Mouse (Mus musculus): Measurements from ENCODE around the gene Atg10. TPM values are rescaled to one million over a fixed set of nuclear protein-coding genes. Genes with fewer than 3 reads are reported as not detected.

Gene Atg10
- polyA plus RNA-seq, 1 experiment from 2014 or later = 21.5 TPM

GRCm38 (mm10) chr13:91212958-91213357 is 10.8 kb downstream of the Atg10 start:
- H3K4me3 ChIP-seq = no peak overlapping the region
- no peak overlapping the region for H3K4me2 ChIP-seq
- peaks cover 12% of the 10 kb centered on the region for H3K36me3 ChIP-seq
- no peaks in the 10 kb centered on the region for H3K9me3 ChIP-seq
- H3K27ac ChIP-seq (replicated peaks) = no peak overlapping the region
- no peak overlapping the region for H3K9ac ChIP-seq
- H3K4me1 ChIP-seq (replicated peaks) = no peaks in the 10 kb centered on the region
- 87% methylated on average over 8 of the region's 8 CpGs for WGBS
- no peak for ATAC-seq (ENCODE audit: low read depth)
- no peaks in the 10 kb centered on the region for H3K27me3 ChIP-seq

DNA sequence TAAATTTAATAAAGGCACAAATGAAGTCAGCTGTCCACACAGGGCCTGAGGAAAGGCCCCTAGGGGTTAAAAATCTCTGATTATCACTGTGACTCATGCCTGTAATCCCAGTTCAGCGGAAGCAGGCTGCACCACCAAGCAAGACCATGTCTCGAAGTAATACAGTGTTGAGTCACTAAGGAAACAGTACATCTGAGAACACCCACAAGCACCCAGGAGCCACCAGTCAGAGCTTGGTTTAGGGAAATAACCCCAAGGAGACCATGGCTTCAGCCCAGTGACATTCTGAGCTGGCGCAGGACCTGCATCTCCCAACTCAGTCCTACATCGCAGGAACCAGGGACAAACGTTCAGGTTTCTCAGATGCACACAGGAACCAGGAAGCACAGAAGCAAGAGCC is 17.5 kb downstream of the Atg10 start:
- no peaks in the 10 kb centered on the region for H3K9me3 ChIP-seq
- H3K4me1 ChIP-seq (replicated peaks) = no peaks in the 10 kb centered on the region
- 82% methylated on average over 5 of the region's 5 CpGs for WGBS
- no peak overlapping the region for H3K4me3 ChIP-seq
- H3K4me2 ChIP-seq = no peak overlapping the region
- ATAC-seq (ENCODE audit: low read depth) = no peak
- H3K36me3 ChIP-seq = peaks cover 6% of the 10 kb centered on the region
- H3K27ac ChIP-seq (replicated peaks) = no peak overlapping the region
- H3K27me3 ChIP-seq = no peaks in the 10 kb centered on the region
- H3K9ac ChIP-seq = no peak overlapping the region

DNA sequence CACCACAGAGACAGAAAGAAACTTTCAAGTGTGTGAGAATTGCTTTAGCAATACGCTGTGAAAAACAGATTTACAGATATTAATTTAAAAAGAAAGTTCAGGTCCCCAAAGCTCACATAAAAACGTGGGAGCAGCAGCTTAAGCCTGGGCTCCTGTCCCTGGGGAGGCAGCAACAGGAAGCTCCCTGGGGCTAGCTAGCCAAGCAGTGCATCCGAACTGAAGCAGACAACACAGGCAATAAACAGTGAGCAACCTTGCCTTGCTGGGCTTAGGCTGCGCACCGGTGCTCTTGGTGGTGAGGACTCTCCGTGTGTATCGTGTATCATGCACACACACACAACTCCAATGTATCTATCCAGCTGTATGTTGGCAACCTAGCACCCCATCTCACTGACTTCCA is 21.2 kb downstream of the Atg10 start:
- Histone ChIP-seq H3K4me1 (replicated peaks) (no peaks in the 10 kb centered on the region), H3K4me2 (no peak overlapping the region)
- no peak for ATAC-seq (ENCODE audit: low read depth)

DNA sequence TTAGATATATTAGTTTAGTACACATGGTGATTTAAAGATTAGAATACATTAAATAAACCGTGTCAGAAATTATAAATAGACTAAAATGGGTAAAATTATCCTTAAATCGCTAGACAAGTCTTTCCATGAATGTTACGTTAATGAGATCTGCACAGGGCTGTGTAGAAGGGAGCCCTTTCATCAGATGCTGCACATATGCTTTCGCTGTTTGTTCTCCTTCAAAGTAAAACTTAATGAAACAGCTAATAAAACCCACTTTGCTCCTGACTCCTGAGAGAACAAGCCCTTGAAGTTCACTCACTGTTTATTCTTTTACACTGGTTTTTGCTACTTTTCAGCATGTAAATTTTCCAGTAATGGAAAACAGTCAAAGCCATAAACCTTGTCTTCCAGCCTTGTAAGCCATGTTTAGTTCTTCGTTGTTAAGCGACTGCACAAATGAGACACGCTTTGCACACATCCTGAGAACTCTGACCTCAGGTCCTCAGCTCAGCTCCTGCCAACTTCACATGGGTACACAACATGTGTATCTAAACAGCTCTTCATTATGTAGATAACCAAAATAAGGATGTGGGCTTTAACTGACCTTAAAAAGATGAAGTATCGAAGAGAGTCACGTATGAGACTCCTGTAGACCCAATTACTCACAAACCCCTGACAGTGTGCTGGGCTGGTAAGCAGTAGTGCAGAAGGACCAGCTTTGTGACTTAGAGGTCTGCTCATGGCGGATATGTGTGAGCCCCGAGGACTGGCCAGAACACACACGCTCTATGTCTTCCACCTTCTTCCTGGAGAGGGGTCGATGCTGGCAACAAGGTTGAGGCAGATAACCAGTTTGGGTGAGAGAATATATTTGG is 36.2 kb downstream of the Atg10 start:
- Histone ChIP-seq H3K9me3 (no peaks in the 10 kb centered on the region), H3K4me3 (no peak overlapping the region), H3K4me1 (replicated peaks) (no peaks in the 10 kb centered on the region), H3K36me3 (no peaks in the 10 kb centered on the region), H3K4me2 (no peak overlapping the region), H3K27ac (replicated peaks) (no peak overlapping the region), H3K27me3 (no peaks in the 10 kb centered on the region), H3K9ac (no peak overlapping the region)
- ATAC-seq (ENCODE audit: low read depth) = no peak
- 90% methylated on average over 13 of the region's 13 CpGs for WGBS

More for the DNA sequence above, 21.2 kb downstream of the Atg10 start:
- H3K36me3 ChIP-seq = peaks cover 4% of the 10 kb centered on the region; the same call in 1 of the 2 replicates
- no peaks in the 10 kb centered on the region for H3K9me3 ChIP-seq
- no peak overlapping the region for H3K27ac ChIP-seq (replicated peaks)
- H3K9ac ChIP-seq = no peak overlapping the region
- no peak overlapping the region for H3K4me3 ChIP-seq
- H3K27me3 ChIP-seq = no peaks in the 10 kb centered on the region
- 71% methylated on average over 7 of the region's 7 CpGs for WGBS

DNA sequence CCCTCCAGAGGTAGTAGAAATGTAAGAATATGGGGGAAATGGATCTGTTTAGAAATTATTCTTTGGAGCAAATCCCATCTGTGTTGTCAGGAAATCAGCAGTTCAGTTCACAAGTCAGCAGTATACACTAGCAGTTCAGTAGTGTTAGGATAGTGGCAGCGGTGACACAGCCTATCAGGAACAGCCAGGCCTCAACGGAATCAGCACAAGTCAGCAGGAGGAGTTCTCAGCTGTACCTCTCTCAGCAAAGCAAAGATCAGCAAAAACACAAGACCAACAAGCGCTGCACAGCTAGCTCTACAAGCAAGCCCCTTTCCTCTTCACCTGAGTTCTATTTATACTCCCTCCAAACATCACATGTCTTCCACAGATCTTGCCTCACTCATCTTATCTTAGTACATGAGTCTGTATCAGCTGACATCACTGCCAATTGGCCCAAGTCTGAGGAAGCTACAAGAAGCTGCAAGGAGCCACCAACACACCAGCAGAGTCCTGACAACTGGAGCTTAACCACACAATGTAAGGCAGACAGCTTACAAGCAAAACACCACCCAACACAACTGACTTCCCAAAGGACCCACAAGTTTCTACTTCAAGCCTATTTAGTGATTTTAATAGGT is 38.4 kb downstream of the Atg10 start:
- Histone ChIP-seq H3K36me3 (no peaks in the 10 kb centered on the region), H3K4me2 (no peak overlapping the region), H3K4me1 (replicated peaks) (no peaks in the 10 kb centered on the region), H3K27me3 (no peaks in the 10 kb centered on the region), H3K9me3 (no peaks in the 10 kb centered on the region), H3K9ac (no peak overlapping the region), H3K27ac (replicated peaks) (no peak overlapping the region), H3K4me3 (no peak overlapping the region)
- 91% methylated on average over 3 of the region's 3 CpGs for WGBS
- ATAC-seq (ENCODE audit: low read depth) = no peak

DNA sequence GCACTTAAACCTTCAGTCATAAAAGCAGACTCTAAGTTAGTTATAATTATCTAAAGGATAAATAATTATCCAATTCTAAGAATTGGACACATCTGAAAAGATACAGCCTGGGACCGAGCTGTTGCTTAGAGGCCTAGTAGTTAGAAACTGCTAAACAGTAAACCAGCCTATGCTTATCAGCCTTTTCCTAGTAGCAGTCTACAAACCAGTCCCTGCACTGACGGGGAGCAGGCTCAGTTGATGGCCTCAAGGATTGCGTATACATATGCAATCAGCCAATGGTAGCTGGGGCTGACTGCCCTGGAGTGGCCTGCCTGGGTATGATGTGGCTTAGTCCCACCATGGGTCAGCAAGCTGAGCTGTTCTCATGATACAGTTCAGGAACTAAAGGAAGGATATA is 39.5 kb downstream of the Atg10 start:
- Histone ChIP-seq H3K4me1 (replicated peaks) (peaks cover 9% of the 10 kb centered on the region), H3K9ac (no peak overlapping the region), H3K27me3 (no peaks in the 10 kb centered on the region), H3K27ac (replicated peaks) (no peak overlapping the region), H3K9me3 (no peaks in the 10 kb centered on the region), H3K4me2 (no peak overlapping the region), H3K36me3 (no peaks in the 10 kb centered on the region), H3K4me3 (no peak overlapping the region)
- 75% methylated on average over 3 of the region's 3 CpGs for WGBS
- no peak for ATAC-seq (ENCODE audit: low read depth)

DNA sequence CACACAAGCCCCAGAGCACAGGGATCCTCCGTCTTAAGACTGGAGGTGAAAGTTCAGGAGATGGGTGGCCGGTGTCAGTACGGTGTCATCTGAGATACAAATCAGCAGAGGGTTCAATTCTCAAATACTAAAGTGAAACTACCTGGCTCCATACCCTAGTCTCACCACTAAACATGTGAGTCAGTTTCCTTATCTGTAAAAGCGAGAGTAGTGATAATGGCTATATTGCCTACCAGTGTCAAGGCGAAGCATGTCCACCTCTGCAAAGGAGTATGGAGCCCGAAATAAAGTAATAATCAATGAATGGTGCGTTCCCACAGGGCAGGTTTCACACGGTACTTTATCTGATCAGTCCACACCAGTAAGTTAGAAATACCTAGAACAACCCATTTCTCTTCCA is 43.4 kb downstream of the Atg10 start:
- no peak overlapping the region for H3K4me3 ChIP-seq
- H3K9me3 ChIP-seq = no peaks in the 10 kb centered on the region
- no peak overlapping the region for H3K9ac ChIP-seq
- H3K4me1 ChIP-seq (replicated peaks) = peaks cover 20% of the 10 kb centered on the region
- WGBS = 95% methylated on average over 8 of the region's 8 CpGs
- H3K4me2 ChIP-seq = no peak overlapping the region
- ATAC-seq (ENCODE audit: low read depth) = no peak
- no peaks in the 10 kb centered on the region for H3K36me3 ChIP-seq
- H3K27ac ChIP-seq (replicated peaks) = no peak overlapping the region
- no peaks in the 10 kb centered on the region for H3K27me3 ChIP-seq

DNA sequence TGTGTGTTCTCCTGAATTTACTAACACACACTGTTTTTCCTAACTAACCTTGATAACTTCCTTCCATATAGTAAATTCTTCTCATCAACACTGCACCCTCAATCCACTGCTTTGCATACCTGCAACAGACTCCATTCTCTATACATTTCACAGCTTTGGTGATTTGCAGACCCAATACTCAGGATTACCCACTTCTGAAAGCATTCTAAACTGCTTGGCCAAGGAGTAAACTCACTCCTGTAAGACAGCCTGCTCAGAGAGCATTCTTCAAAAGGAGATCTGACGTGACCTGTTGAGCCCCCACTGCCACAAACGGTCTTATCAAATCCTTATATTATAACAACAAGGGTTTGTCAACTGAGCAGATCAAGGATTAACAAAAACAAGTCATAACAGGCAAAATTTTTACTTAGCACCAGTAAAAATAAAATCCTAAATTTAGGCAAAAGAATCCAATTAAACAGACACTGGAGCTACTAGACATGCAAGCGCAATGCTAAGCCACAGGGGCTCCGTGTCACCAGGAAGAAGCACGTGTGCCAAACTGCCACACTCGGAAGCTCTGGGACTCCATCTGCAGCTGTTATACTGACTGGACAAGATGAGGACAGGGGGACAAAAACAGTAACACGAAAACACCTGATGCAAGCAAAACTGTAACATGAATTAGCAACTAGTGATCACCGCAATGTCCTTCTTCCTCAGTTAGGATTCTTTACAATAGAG is 44.4 kb downstream of the Atg10 start:
- no peak overlapping the region for H3K9ac ChIP-seq
- H3K9me3 ChIP-seq = no peaks in the 10 kb centered on the region
- peak overlapping the region; percentile 68 for H3K27ac ChIP-seq (replicated peaks)
- peaks cover 20% of the 10 kb centered on the region for H3K4me1 ChIP-seq (replicated peaks)
- H3K4me3 ChIP-seq = no peak overlapping the region
- H3K4me2 ChIP-seq = no peak overlapping the region
- no peaks in the 10 kb centered on the region for H3K27me3 ChIP-seq
- 60% methylated on average over 8 of the region's 8 CpGs for WGBS
- H3K36me3 ChIP-seq = no peaks in the 10 kb centered on the region
- ATAC-seq (ENCODE audit: low read depth) = peak; percentile 36

DNA sequence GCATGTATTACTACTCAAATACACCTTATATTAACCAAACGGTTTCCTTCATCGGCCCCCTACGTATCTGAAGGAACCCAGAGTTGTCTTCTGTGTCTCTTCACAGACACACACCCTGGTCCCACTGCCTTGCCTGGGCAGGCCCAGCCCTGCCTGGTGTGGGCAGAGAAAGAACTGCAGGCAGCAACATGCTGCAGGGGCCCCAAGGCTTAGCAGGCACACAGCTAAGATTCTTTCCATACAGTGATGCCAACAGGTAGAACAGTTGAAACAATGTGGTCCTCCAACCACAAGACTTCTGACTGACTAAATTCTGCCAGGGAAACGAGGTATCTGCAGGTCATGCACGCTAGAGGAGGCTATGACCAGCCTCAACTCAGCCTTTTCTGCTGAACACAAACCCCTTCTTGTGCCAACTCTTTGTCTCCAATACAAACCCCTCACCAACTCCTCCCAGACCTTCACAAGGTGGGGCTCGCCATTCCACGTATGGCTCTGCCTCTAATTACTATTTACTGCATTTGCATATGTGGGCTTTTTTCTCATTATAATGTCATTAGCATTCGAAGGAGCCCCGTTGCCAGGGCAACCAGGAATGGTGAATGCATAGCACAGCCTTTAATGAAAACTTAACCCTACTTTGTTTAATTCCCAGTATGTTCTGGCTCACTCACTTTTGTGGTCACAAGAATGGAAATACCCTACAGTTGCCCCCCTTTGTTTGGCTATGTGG is 45.2 kb downstream of the Atg10 start:
- Histone ChIP-seq H3K4me1 (replicated peaks) (peaks cover 20% of the 10 kb centered on the region), H3K9me3 (no peaks in the 10 kb centered on the region), H3K27ac (replicated peaks) (peak overlapping the region; percentile 68), H3K27me3 (no peaks in the 10 kb centered on the region), H3K4me2 (peak overlapping the region; percentile 1; the same call in 1 of the 2 replicates), H3K9ac (no peak overlapping the region), H3K36me3 (no peaks in the 10 kb centered on the region), H3K4me3 (no peak overlapping the region)
- WGBS = 36% methylated on average over 9 of the region's 9 CpGs
- ATAC-seq (ENCODE audit: low read depth) = peak; percentile 83

DNA sequence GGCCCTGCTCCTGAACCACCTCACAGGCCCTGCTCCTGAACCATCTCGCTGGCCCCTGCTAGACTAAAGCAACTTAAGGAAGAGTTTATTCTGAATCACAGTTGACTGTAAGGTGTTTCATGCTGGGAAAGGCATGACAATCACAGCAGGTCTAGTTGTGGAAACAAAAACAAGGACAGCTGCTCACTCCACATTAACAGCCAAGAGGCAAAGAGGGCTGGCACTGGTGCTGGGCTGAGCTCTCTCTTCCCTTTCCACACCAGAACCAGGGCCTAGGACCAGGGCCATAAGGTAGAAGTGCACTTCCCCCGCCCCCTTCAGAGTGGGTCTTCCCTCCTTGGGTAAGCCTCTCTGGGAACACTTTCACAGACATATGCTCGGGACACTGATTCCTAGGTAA is 48.4 kb downstream of the Atg10 start:
- H3K4me1 ChIP-seq (replicated peaks) = peaks cover 20% of the 10 kb centered on the region
- no peaks in the 10 kb centered on the region for H3K9me3 ChIP-seq
- no peak overlapping the region for H3K4me3 ChIP-seq
- no peak overlapping the region for H3K27ac ChIP-seq (replicated peaks)
- no peak for ATAC-seq (ENCODE audit: low read depth)
- WGBS = 62% methylated on average over 3 of the region's 3 CpGs
- no peak overlapping the region for H3K9ac ChIP-seq
- no peaks in the 10 kb centered on the region for H3K27me3 ChIP-seq
- H3K36me3 ChIP-seq = no peaks in the 10 kb centered on the region
- H3K4me2 ChIP-seq = no peak overlapping the region

DNA sequence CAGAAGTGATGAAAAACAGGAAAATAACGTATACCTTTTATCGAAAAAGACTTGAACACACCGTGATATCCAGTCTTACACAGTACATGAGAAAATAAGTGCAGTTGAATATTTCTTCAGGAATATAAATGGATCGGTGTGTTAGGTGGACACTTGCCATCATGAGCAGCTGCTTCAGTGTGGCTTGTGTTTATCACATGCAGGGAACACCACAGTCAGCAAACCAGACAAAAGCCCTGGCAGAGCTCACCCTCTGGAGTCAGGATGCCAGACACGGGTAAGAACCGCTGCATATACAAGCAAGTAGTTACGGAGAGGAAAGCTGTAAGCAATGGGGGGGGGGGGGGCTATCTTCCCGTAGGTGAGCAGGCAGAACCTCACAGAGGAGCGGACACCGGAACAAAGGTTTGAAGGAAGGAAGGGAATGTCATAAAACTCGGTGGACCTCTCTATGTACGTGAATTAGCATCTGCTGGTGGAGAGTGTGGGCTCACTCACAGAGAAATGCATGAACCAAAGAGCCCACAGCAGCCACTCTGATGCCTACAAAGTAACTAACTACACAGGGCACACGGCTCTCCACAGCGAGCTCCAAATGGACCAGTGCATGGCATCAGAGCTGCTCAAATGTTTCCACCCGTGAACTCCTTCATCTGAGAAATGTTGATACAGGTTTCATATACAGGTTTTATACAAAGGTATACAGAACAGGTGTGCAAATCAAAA is 51.8 kb downstream of the Atg10 start:
- 74% methylated on average over 15 of the region's 15 CpGs for WGBS
- Histone ChIP-seq H3K27ac (replicated peaks) (peak overlapping the region; percentile 23; the same call in 1 of the 2 replicates), H3K4me1 (replicated peaks) (peaks cover 4% of the 10 kb centered on the region; the same call in 1 of the 2 replicates), H3K27me3 (no peaks in the 10 kb centered on the region), H3K4me2 (no peak overlapping the region), H3K36me3 (no peaks in the 10 kb centered on the region), H3K9me3 (no peaks in the 10 kb centered on the region), H3K9ac (no peak overlapping the region), H3K4me3 (no peak overlapping the region)
- ATAC-seq (ENCODE audit: low read depth) = peak; percentile 58

Data from neural tube, embryonic 13.5 days (tissue).